Mouse (Mus musculus): ENCODE data around the gene Gm10639.
A peak's percentile ranks its signal among the peaks of the same experiment; 100 is the strongest.
"Not testable (repeated sequence)": the region's sequence is repeated elsewhere in the genome, so short reads cannot be mapped to it uniquely, and the experiment has no call there.

Gm10639 gene

DNA sequence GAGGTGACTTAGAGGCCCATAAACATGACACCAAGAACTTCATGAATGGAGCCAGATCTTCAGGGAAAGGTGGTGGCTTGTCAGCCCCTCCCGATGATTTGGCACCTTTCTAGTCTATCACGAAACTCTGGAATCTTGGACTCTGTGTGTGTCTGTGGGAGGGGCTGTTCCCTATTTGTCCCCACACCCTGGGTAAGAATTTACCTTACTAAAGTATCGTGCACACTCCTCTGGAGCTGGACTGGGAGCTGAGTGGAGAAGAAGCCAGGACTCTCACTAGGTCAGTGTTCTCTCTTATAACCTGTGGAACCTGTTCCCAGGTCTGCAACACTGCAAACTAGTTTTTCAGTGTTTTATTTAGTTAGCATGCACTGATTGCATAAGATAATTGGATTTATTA is at the start of gene Gm10639:
Gm10639 (plus strand) TSS at position 201 of the 400 bp plus-strand sequence.
- DNase-seq (ENCODE audit: low read depth, low spot score), result not testable (repeated sequence)

DNA sequence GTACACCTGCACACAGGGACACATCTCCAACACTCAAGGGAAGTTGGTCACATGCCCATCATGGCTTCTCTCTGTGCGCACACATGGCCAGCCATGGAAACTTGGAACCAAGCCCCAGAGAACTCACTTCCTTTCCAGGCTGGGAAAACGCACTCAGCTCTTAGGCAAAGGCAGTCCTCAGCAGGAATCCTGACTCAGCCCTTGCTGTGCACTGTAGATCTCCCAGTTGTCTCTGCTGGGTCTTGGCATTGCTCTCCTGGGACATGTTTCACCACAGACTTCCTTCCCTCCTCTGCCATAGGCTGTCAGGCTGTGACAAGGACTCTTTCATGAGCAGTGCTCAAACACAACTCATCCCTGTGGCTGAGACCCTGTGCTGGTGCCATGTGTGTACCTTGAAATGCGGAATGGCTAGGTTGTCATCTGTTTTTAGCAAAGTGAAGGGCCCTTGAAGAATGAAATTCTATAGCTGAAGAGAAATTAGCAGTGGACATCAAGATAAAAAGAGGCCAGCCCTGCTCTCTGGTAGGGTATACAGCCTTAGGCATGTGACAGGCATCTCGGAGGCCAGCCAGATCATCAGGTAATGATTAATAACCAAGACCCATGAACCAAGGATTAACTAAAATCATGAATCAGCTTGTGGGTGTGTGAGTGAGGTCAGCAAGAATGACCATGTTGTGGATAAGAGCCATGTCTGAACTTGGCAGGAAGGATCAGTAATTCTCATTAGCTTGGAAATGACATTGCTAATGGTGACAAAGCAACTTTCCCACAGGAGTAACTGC is 33.8 kb upstream of the Gm10639 start:
- DNase-seq (ENCODE audit: low read depth, low spot score), result peak; percentile 93

DNA sequence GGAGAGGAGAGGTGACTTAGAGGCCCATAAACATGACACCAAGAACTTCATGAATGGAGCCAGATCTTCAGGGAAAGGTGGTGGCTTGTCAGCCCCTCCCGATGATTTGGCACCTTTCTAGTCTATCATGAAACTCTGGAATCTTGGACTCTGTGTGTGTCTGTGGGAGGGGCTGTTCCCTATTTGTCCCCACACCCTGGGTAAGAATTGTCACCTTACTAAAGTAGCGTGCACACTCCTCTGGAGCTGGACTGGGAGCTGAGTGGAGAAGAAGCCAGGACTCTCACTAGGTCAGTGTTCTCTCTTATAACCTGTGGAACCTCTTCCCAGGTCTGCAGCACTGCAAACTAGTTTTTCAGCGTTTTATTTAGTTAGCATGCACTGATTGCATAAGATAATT is 32.8 kb upstream of the Gm10639 start, which contains the start of gene Gm3776:
Gm3776 (plus strand) TSS at position 216 of the 400 bp plus-strand sequence.
- DNase-seq (ENCODE audit: low read depth, low spot score), result not testable (repeated sequence)

DNA sequence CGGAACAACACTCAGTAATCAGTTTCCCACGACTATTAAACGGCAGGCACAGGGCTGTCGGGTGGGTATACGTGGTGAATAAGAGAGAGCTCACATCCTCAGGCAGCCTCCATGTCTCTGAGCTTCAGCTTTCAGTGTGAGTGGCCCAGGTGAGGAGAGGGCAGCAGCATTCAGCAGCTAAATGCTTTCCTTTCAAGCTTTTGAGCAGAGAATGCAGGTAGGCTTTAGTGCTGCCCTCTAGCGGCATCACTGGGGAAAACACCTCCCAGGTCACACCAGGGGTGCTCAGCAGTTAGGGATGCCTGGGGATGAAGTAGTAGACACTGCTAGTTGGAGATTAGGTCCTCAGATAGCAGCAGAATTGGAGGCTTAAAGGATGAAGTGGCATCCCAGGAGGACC is 30.0 kb upstream of the Gm10639 start:
- DNase-seq (ENCODE audit: low read depth, low spot score), result not testable (repeated sequence)

- peak; percentile 38 for DNase-seq (ENCODE audit: low read depth, low spot score)
Observed at GRCm38 (mm10) chr9:78270945-78271344, 18.8 kb upstream of the Gm10639 start.

DNA sequence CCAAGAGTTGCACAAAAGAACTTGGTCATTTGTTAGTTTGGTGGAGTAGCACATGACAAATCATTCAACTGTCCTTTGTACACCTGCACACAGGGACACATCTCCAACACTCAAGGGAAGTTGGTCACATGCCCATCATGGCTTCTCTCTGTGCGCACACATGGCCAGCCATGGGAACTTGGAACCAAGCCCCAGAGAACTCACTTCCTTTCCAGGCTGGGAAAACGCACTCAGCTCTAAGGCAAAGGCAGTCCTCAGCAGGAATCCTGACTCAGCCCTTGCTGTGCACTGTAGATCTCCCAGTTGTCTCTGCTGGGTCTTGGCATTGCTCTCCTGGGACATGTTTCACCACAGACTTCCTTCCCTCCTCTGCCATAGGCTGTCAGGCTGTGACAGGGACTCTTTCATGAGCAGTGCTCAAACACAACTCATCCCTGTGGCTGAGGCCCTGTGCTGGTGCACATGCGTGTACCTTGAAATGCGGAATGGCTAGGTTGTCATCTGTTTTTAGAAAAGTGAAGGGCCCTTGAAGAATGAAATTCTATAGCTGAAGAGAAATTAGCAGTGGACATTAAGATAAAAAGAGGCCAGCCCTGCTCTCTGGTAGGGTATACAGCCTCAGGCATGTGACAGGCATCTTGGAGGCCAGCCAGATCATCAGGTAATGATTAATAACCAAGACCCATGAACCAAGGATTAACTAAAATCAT is 7.6 kb upstream of the Gm10639 start:
- peak; percentile 93 for DNase-seq (ENCODE audit: low read depth, low spot score)

- DNase-seq (ENCODE audit: low read depth, low spot score), result not testable (repeated sequence)
Observed at GRCm38 (mm10) chr9:78289063-78289462, 660 bp upstream of the Gm10639 start.

DNA sequence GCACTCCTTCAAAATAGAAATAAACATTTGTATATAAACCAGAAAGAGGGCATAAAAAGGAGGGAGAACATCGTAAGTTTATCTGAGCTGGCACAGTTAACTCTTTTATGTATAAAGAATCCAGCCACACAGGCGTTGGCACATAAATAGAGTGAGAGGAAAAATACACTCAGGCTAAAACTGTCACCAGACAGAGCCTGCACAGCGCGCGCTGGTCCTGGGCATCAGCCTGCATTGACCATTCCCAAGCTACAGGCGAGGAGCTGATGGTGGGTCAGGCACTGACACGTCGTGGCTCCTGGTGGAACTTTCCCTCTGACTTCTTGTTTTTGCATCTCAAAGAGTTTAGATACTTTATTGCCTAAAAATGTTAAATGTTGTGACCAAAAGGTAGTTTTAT is 2.7 kb downstream of the Gm10639 start:
- DNase-seq (ENCODE audit: low read depth, low spot score), result not testable (repeated sequence)

DNA sequence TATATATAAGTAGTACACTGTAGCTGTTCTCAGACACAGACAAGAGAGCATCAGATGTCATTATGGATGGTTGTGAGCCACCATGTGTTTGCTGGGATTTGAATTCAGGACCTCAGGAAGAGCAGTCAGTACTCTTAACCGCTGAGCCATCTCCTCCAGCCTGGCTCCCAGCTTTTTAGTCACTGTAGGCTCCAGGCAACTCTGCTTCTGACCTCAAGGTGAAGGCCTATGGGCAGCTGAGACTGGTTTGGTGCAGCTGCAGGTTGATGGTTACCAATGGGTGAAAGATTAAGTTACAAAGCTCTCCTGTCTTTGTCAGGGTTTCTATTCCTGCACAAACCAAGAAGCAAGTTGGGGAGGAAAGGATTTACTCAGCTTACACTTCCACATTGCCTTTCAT is 4.0 kb downstream of the Gm10639 start:
- not testable (repeated sequence) for DNase-seq (ENCODE audit: low read depth, low spot score)

DNA sequence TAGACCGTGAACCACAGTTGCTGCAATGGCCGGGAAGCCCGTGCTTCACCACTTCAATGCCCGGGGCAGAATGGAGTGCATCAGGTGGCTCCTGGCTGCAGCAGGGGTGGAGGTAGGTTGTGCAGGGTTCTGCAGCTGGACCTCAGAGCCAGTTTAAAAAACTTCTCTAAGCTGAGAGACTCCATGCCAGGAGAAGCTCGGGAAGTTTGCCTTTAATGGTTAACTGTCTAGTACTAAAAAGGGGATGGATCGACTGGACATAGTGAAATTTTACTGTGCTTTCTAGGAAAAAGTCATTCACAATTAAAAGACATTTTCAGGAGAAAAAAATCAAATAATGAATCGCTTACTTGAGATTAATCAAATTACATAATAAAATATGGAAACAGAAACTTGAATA is 5.1 kb downstream of the Gm10639 start:
- DNase-seq (ENCODE audit: low read depth, low spot score), result not testable (repeated sequence)

DNA sequence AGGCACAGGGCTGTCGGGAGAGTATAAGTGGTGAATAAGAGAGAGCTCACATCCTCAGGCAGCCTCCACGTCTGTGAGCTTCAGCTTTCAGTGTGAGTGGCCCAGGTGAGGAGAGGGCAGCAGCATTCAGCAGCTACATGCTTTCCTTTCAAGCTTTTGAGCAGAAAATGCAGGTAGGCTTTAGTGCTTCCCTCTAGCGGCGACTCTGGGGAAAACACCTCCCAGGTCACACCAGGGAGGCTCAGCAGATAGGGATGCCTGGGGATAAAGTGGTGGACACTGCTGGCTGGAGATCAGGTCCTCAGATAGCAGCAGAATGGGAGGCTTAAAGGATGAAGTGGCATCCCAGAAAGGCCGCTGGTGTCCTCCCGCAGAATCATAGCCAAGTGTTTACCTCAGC is 6.4 kb downstream of the Gm10639 start:
- DNase-seq (ENCODE audit: low read depth, low spot score), result peak; percentile 78

DNA sequence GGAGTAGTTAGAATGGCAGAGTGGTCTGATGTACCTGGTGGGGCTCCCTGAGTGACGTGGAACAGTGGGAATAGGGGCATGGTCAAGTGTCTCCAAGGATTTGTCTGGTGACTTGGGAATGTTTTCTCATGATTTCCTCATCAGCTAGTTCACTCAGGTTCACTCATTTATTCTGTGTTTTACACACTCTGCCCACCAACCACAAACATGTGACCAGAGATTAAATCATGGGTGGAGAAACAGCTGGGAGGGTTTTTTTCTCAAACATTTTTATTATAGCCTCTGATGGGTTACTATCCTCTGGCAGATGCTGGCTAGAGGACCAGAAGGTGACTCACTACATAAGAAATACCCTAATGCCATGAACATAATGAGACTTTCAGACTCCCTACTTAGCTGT is 8.5 kb downstream of the Gm10639 start:
- DNase-seq (ENCODE audit: low read depth, low spot score), result peak; percentile 55

DNA sequence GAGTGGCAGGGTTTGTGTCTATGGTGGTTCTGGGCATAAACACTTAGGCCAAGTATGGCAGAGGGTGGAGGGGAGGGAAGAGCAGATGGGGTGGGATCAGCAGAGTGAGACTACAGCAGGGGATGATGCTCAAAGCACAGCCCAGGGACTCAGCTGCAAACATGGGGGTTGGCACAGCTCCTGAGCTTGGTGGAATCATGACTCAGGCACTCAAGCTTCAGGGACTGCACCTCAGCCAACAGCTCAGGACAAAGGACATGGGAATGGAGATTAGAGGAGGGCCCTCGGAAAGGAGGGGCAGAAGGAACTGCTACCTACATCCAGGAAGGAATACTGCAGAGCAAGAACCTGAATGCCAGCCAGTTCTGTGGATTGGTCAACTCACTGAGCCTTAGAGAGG is 9.4 kb downstream of the Gm10639 start:
- peak; percentile 63 for DNase-seq (ENCODE audit: low read depth, low spot score)

- peak; percentile 54 for DNase-seq (ENCODE audit: low read depth, low spot score)
Observed at GRCm38 (mm10) chr9:78308122-78308521, 18.4 kb downstream of the Gm10639 start.

- DNase-seq (ENCODE audit: low read depth, low spot score), result no peak
Observed at GRCm38 (mm10) chr9:78314696-78315095, 25.0 kb downstream of the Gm10639 start, which contains the start of gene Omt2a. Gene Omt2a, minus strand, starts transcription at chr9:78314796.

GRCm38 (mm10) chr9:78319499-78319898 is 29.8 kb downstream of the Gm10639 start:
- no peak for DNase-seq (ENCODE audit: low read depth, low spot score)

DNA sequence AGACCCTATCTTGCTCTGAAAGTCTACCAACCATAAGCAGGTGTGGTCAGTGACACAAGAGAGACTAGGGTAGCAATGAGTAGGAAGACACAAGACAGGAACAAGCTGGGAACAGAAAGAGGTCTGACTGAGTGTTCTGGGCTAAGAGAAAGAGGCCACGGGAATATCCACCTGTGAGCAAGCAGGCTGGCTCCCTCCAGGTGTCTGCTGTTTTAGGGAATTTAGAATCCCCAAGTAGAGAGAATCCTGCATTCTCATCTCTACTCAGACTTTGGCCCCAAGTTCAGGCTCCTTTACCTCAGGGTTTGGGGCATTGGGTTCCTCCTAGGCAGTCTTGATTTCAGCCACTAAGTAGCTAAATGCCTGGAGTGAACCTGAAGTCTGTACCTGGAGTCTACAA is 37.6 kb downstream of the Gm10639 start, which contains the start of gene Omt2b:
Omt2b (plus strand) TSS at position 301 of the 400 bp plus-strand sequence.
- not testable (repeated sequence) for DNase-seq (ENCODE audit: low read depth, low spot score)

DNA sequence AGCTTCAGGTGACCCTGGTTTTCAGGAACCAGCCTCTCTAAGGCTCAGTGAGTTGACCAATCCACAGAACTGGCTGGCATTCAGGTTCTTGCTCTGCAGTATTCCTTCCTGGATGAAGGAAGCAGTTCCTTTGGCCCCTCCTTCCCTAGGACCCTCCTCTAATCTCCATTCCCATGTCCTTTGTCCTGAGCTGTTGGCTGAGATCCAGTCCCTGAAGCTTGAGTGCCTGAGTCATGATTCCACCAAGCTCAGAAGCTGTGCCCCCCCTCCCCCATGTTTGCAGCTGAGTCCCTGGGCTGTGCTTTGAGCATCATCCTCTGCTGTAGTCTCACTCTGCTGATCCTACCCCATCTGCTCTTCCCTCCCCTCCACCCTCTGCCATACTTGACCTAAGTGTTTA is 47.3 kb downstream of the Gm10639 start:
- DNase-seq (ENCODE audit: low read depth, low spot score), result peak; percentile 20

DNA sequence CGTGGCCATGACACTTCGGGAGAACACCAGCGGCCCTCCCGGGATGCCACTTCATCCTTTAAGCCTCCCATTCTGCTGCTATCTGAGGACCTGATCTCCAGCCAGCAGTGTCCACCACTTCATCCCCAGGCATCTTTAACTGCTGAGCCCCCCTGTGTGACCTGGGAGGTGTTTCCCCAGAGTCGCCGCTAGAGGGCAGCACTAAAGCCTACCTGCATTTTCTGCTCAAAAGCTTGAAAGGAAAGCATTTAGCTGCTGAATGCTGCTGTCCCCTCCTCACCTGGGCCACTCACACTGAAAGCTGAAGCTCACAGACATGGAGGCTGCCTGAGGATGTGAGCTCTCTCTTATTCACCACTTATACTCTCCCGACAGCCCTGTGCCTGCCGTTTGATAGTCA is 50.6 kb downstream of the Gm10639 start:
- peak; percentile 64 for DNase-seq (ENCODE audit: low read depth, low spot score)

DNA sequence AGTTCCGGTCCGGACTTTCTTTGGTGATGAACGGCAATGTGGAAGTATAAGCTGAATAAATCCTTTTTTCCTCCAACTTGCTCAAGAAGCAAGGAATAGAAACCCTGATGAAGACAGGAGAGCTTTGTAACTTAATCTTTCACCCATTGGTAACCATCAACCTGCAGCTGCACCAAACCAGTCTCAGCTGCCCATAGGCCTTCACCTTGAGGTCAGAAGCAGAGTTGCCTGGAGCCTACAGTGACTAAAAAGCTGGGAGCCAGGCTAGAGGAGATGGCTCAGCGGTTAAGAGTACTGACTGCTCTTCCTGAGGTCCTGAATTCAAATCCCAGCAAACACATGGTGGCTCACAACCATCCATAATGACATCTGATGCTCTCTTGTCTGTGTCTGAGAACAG is 52.8 kb downstream of the Gm10639 start:
- DNase-seq (ENCODE audit: low read depth, low spot score), result not testable (repeated sequence)

- DNase-seq (ENCODE audit: low read depth, low spot score), result not testable (repeated sequence)
Observed at GRCm38 (mm10) chr9:78343055-78343454, 53.3 kb downstream of the Gm10639 start.

- DNase-seq (ENCODE audit: low read depth, low spot score), result not testable (repeated sequence)
Observed at GRCm38 (mm10) chr9:78345235-78345634, 55.5 kb downstream of the Gm10639 start.

DNA sequence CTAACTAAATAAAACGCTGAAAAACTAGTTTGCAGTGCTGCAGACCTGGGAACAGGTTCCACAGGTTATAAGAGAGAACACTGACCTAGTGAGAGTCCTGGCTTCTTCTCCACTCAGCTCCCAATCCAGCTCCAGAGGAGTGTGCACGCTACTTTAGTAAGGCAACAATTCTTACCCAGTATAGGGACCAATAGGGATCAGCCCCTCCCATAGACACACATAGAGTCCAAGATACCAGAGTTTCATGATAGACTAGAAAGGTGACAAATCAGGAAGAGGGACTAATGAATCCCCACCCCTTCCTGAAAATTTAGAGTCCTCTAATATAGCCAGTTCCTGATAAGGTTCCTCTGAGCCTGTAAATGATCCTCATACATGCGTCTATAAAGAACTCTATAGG is 57.3 kb downstream of the Gm10639 start:
- no peak for DNase-seq (ENCODE audit: low read depth, low spot score)
